Mouse (Mus musculus): ENCODE measurements around the gene Rnf41. TPM values are rescaled to one million over a fixed set of nuclear protein-coding genes. Genes with fewer than 3 reads are reported as not detected.

The Rnf41 gene
- polyA plus RNA-seq, 1 experiment from 2014 or later: 29.9 TPM

DNA sequence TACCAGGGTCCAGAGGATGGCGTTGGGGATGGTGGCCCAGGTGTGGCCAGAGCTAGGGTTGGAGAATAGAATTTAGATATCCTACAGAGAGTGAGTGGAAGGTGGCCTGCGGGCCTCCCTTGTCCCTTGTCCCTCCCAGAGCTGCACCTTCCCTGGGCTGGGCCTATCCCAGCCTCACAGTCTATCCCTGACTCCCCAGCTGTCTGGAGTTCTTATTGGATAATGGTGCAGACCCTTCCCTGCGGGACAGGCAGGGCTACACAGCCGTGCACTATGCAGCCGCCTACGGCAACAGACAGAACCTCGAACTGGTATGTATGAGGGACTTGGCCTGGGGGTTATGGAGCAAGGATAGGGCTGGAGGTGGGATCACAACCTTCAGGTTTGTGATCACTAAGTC lies 25.6 kb upstream of the Rnf41 start:
- Histone ChIP-seq H3K27ac (ENCODE audit: poor library complexity, severe bottlenecking) (no peak overlapping the region), H3K9me3 (replicated peaks) (no peaks in the 10 kb centered on the region), H3K9ac (no peak overlapping the region), H3K27me3 (replicated peaks) (no peaks in the 10 kb centered on the region), H3K4me2 (no peak overlapping the region), H3K36me3 (peaks cover 98% of the 10 kb centered on the region), H3K4me1 (replicated peaks) (0 out of 2 replicates have a peak, but pooled peaks cover 5% of the 10 kb centered on the region), H3K4me3 (no peak overlapping the region)
- 88% methylated on average over 7 of the region's 7 CpGs for WGBS
- no peak for ATAC-seq (ENCODE audit: insufficient number of reproducible peaks, low FRiP score)

- H3K27me3 ChIP-seq (replicated peaks): no peaks in the 10 kb centered on the region
- ATAC-seq (ENCODE audit: insufficient number of reproducible peaks, low FRiP score): no peak
- 85% methylated on average over 14 of the region's 14 CpGs for WGBS
- no peak overlapping the region for H3K27ac ChIP-seq (ENCODE audit: poor library complexity, severe bottlenecking)
- H3K4me1 ChIP-seq (replicated peaks): peaks cover 11% of the 10 kb centered on the region
- H3K4me2 ChIP-seq: no peak overlapping the region
- H3K9me3 ChIP-seq (replicated peaks): no peaks in the 10 kb centered on the region
- H3K36me3 ChIP-seq: peaks cover 98% of the 10 kb centered on the region
- H3K4me3 ChIP-seq: no peak overlapping the region
- H3K9ac ChIP-seq: no peak overlapping the region
Measured at GRCm38 (mm10) chr10:128388941-128389340, 22.5 kb upstream of the Rnf41 start.

DNA sequence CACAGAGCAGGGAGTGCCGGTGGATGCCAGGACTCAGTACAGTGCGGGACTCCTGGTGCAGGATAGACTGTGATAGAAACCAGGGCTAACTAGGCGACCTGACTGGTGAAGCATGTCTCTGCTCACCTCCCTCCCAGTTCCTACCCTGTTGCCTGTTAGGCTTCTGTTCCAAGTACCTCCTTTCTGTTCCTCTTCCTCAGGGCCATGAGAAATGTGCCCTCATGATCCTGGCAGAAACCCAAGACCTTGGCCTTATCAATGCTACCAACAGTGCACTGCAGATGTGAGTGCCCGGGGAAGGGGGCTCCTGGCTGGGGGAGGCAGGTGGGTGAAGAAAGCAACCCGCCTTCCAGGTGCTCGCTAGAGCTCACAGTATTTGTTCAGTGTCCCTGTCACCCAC lies 21.9 kb upstream of the Rnf41 start:
- Histone ChIP-seq H3K4me3 (no peak overlapping the region), H3K9ac (no peak overlapping the region), H3K27me3 (replicated peaks) (no peaks in the 10 kb centered on the region), H3K36me3 (peaks cover 97% of the 10 kb centered on the region), H3K4me1 (replicated peaks) (peaks cover 11% of the 10 kb centered on the region), H3K27ac (ENCODE audit: poor library complexity, severe bottlenecking) (no peak overlapping the region), H3K9me3 (replicated peaks) (no peaks in the 10 kb centered on the region), H3K4me2 (no peak overlapping the region)
- no peak for ATAC-seq (ENCODE audit: insufficient number of reproducible peaks, low FRiP score)
- 73% methylated on average over 6 of the region's 6 CpGs for WGBS

- H3K4me3 ChIP-seq: no peak overlapping the region
- ATAC-seq (ENCODE audit: insufficient number of reproducible peaks, low FRiP score): no peak
- no peaks in the 10 kb centered on the region for H3K9me3 ChIP-seq (replicated peaks)
- 89% methylated on average over 12 of the region's 12 CpGs for WGBS
- no peak overlapping the region for H3K9ac ChIP-seq
- no peak overlapping the region for H3K27ac ChIP-seq (ENCODE audit: poor library complexity, severe bottlenecking)
- H3K27me3 ChIP-seq (replicated peaks): no peaks in the 10 kb centered on the region
- H3K36me3 ChIP-seq: peaks cover 91% of the 10 kb centered on the region
- H3K4me2 ChIP-seq: no peak overlapping the region
- peaks cover 11% of the 10 kb centered on the region for H3K4me1 ChIP-seq (replicated peaks)
Measured at GRCm38 (mm10) chr10:128390366-128390765, 21.1 kb upstream of the Rnf41 start.

DNA sequence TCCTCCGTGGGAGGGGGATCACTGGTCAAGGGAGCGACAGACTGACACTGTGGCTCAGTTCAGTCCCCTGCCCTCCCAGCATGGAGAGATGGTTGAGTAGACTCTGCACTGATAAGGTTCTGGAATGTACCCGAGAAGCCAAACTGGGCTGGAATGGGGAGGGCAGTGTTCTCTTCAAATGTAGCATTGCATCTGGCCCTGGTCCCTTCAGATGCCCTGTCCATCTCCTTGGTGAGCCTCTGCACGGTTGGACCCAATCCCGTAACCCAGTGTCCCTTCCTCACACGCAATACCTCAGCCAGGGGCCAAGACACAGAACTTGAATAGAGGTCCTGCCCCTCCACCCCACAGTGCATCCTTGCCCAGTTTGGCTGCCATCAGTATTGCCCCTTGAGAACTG lies 19.6 kb upstream of the Rnf41 start:
- 56% methylated on average over 6 of the region's 6 CpGs for WGBS

GRCm38 (mm10) chr10:128396017-128396673 lies 15.3 kb upstream of the Rnf41 start:
- Histone ChIP-seq H3K4me1 (replicated peaks) (peaks cover 10% of the 10 kb centered on the region), H3K36me3 (peaks cover 44% of the 10 kb centered on the region), H3K27me3 (replicated peaks) (no peaks in the 10 kb centered on the region), H3K4me2 (no peak overlapping the region), H3K9me3 (replicated peaks) (no peaks in the 10 kb centered on the region), H3K9ac (no peak overlapping the region), H3K27ac (ENCODE audit: poor library complexity, severe bottlenecking) (no peak overlapping the region), H3K4me3 (no peak overlapping the region)
- ATAC-seq (ENCODE audit: insufficient number of reproducible peaks, low FRiP score): no peak
- WGBS: 56% methylated on average over 11 of the region's 11 CpGs

More for the DNA sequence above, 19.6 kb upstream of the Rnf41 start:
- no peak overlapping the region for H3K4me2 ChIP-seq
- no peaks in the 10 kb centered on the region for H3K27me3 ChIP-seq (replicated peaks)
- no peak overlapping the region for H3K27ac ChIP-seq (ENCODE audit: poor library complexity, severe bottlenecking)
- H3K4me3 ChIP-seq: no peak overlapping the region
- H3K9me3 ChIP-seq (replicated peaks): no peaks in the 10 kb centered on the region
- ATAC-seq (ENCODE audit: insufficient number of reproducible peaks, low FRiP score): no peak
- peaks cover 85% of the 10 kb centered on the region for H3K36me3 ChIP-seq
- H3K9ac ChIP-seq: 0 out of 2 replicates have a peak overlapping the region, but pooled peaks have one; percentile 9
- peaks cover 11% of the 10 kb centered on the region for H3K4me1 ChIP-seq (replicated peaks)

GRCm38 (mm10) chr10:128396716-128397264 lies 14.7 kb upstream of the Rnf41 start:
- no peaks in the 10 kb centered on the region for H3K9me3 ChIP-seq (replicated peaks)
- no peak for ATAC-seq (ENCODE audit: insufficient number of reproducible peaks, low FRiP score)
- peaks cover 39% of the 10 kb centered on the region for H3K36me3 ChIP-seq
- no peak overlapping the region for H3K9ac ChIP-seq
- no peak overlapping the region for H3K4me2 ChIP-seq
- H3K27me3 ChIP-seq (replicated peaks): no peaks in the 10 kb centered on the region
- H3K4me1 ChIP-seq (replicated peaks): 0 out of 2 replicates have a peak, but pooled peaks cover 6% of the 10 kb centered on the region
- H3K4me3 ChIP-seq: no peak overlapping the region
- 57% methylated on average over 10 of the region's 10 CpGs for WGBS
- no peak overlapping the region for H3K27ac ChIP-seq (ENCODE audit: poor library complexity, severe bottlenecking)

- 75% methylated on average over 7 of the region's 7 CpGs for WGBS
- H3K4me1 ChIP-seq (replicated peaks): 0 out of 2 replicates have a peak, but pooled peaks cover 3% of the 10 kb centered on the region
- no peak overlapping the region for H3K9ac ChIP-seq
- peaks cover 32% of the 10 kb centered on the region for H3K36me3 ChIP-seq
- no peaks in the 10 kb centered on the region for H3K9me3 ChIP-seq (replicated peaks)
- no peaks in the 10 kb centered on the region for H3K27me3 ChIP-seq (replicated peaks)
- no peak for ATAC-seq (ENCODE audit: insufficient number of reproducible peaks, low FRiP score)
- H3K4me2 ChIP-seq: no peak overlapping the region
- H3K4me3 ChIP-seq: no peak overlapping the region
- no peak overlapping the region for H3K27ac ChIP-seq (ENCODE audit: poor library complexity, severe bottlenecking)
Measured at GRCm38 (mm10) chr10:128397466-128397865, 14.0 kb upstream of the Rnf41 start.

GRCm38 (mm10) chr10:128400338-128400737 lies 11.1 kb upstream of the Rnf41 start:
- WGBS: 30% methylated on average over 5 of the region's 5 CpGs
- Histone ChIP-seq H3K9me3 (replicated peaks) (no peaks in the 10 kb centered on the region), H3K4me1 (replicated peaks) (0 out of 2 replicates have a peak, but pooled peaks cover 3% of the 10 kb centered on the region), H3K27ac (ENCODE audit: poor library complexity, severe bottlenecking) (no peak overlapping the region), H3K36me3 (peaks cover 18% of the 10 kb centered on the region), H3K4me3 (no peak overlapping the region), H3K27me3 (replicated peaks) (no peaks in the 10 kb centered on the region), H3K4me2 (no peak overlapping the region), H3K9ac (no peak overlapping the region)
- peak; percentile 11; the same call in 1 of the 2 replicates for ATAC-seq (ENCODE audit: insufficient number of reproducible peaks, low FRiP score)

DNA sequence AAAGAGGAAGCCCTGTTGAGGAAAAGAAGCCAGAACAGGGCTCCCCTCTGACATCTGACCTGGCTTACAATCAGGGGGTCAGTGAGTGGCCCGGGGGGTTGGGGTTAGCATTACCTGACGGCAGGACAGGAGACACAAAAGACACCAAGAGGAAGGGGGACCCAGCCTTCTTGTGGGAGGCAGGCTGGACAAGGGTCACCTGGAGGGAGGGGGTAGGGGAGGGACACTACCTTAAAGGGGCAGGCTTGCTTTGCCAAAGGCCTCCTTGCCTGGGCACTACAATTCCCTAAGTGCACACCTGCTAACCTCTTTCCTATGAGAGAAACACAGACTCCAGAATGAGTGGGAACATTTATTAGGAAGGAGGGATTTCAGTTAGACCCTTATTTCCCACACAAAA lies 10.4 kb upstream of the Rnf41 start, which contains the start of gene Slc39a5:
TSS of gene Slc39a5 (minus strand) at position 174 of the 400 bp plus-strand sequence.
- no peak within 1 kb of the TSS for H3K27ac ChIP-seq (ENCODE audit: poor library complexity, severe bottlenecking)
- no peak for ATAC-seq (ENCODE audit: insufficient number of reproducible peaks, low FRiP score)
- H3K9me3 ChIP-seq (replicated peaks): no peaks in the 10 kb centered on the region
- H3K27me3 ChIP-seq (replicated peaks): no peaks in the 10 kb centered on the region
- H3K4me2 ChIP-seq: no peak within 1 kb of the TSS
- WGBS: 46% methylated on average over 2 of the region's 2 CpGs
- 0 out of 2 replicates have a peak, but pooled peaks cover 3% of the 10 kb centered on the region for H3K4me1 ChIP-seq (replicated peaks)
- peaks cover 18% of the 10 kb centered on the region for H3K36me3 ChIP-seq
- no peak within 1 kb of the TSS for H3K9ac ChIP-seq
- no peak within 1 kb of the TSS for H3K4me3 ChIP-seq

DNA sequence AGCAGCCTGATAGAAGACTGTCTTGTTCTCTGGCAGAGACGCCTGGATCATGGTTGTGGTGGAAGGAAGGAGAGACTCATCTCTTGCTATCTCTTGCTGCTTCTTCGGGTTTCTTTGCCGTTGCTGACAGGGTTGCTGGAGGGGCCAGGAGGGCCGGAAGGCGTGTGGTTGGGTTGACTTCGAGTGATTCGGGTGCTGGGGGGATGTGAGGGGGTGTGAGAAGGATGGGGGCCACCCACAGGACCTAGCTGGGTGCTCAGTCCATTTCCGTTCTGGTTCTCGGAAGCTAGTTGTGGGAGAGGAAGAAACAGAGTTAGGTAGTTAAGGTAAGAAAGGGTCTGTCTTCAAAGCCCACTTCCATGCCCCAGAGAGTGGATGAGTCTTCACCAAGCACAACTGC lies 9.8 kb upstream of the Rnf41 start:
- WGBS: 77% methylated on average over 9 of the region's 9 CpGs
- Histone ChIP-seq H3K9ac (no peak overlapping the region), H3K4me3 (no peak overlapping the region), H3K36me3 (peaks cover 23% of the 10 kb centered on the region), H3K27me3 (replicated peaks) (no peaks in the 10 kb centered on the region), H3K4me1 (replicated peaks) (0 out of 2 replicates have a peak, but pooled peaks cover 3% of the 10 kb centered on the region), H3K9me3 (replicated peaks) (no peaks in the 10 kb centered on the region), H3K4me2 (no peak overlapping the region), H3K27ac (ENCODE audit: poor library complexity, severe bottlenecking) (no peak overlapping the region)
- ATAC-seq (ENCODE audit: insufficient number of reproducible peaks, low FRiP score): no peak

Data from heart, embryonic 12.5 days (tissue).